Mouse (Mus musculus): ENCODE measurements around the gene Thap11.
"Not testable (repeated sequence)": the region's sequence is repeated elsewhere in the genome, so short reads cannot be mapped to it uniquely, and the experiment has no call there.

Thap11 gene

DNA sequence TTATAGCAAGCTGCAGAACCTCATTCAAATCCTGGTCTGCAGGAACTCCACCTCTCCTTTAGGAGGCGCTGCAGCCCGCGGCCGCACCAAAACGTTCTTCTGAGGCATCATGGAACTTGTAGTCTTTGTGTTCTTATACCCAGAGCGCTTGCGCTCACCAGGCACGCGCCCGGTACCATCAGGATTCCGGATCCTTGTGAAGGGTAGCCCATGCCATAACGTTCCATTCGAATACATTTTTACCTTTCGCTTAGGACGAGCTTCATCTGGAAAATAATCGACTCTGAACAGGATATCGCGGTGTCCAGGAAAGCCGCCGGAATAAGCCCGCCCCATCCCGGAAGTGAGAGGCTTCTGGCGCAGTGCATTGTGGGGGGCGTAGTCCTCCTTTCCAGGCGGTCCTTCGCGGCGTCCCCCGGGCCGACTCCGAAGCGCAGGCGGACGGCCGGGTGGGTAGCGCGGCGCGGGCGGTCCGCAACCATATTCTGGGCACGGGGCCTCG is at the start of gene Thap11:
TSS of gene Thap11 (plus strand) at position 418 of the 502 bp plus-strand sequence.
- in situ Hi-C loops (cut with MseI, MboI) = no loop called here

DNA sequence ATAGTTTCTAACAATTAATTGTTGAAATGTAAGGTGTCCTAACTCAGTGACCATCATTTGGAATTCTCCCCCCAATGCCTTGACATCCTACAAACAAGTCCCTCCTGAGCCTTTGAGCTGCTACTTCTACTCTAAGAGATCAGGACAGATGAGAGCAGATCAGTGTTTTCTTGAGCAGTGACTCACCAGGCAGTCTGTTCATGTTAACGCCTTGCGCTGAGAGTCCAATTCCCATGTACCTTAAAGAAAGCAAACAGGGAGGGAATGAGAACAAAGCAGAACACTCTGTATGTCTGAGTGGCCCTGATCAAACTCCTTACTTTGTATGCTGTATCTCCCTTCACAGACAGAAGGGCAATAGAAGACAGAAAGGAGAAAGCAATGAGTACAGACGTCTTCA is 49.6 kb upstream of the Thap11 start:
- in situ Hi-C loops (cut with MseI, MboI) = no loop called here

- in situ Hi-C loops (cut with MseI, MboI) = no loop called here
Measured at GRCm38 (mm10) chr8:105805964-105806363, 49.0 kb upstream of the Thap11 start.

- in situ Hi-C loops (cut with MseI, MboI) = no loop called here
Measured at GRCm38 (mm10) chr8:105807766-105808165, 47.2 kb upstream of the Thap11 start.

DNA sequence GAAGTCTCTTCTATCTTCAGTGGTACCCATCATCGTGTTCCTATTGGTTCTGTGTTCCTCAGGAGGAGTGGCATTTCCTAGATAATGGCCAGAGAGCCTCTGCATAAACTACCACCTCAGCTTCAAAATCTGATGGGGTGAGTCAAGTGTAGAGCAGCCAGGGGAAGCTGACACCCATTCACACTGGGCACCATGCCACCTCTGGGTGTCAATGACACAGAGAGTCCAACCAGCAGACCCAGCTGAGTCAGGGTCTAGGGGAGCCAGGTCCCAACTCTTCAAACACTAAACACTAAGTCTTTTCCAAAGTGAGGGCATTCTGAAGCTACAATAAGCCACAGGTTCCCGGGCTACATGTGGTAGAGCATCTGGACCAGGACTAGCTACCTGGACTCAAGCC is 46.5 kb upstream of the Thap11 start:
- in situ Hi-C loops (cut with MseI, MboI) = no loop called here

DNA sequence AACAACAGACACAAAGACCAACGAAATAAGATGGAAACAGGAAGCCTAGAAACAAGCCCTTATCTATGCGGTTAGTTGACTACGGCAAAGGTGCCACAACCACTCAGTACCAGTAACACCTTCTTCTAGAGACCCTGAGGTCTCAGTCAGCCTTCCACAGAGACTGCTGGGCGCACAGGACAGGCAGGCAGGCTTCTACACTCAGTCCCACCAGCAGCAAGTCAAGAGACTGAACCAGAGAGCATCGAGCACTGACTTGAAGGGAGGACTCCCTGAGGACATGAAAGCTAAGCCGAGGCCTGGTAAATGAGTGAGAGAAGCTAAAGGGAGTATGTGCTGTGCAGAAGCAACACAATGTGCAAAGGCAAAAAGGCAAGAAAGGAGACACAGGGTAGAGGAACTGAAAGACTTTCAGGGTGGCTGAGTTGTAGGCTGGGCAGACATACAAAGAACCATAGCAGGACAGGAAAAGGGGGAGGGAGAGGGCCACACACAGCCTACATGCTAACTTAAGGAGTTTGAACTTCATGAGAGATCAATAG is 44.6 kb upstream of the Thap11 start:
- in situ Hi-C loops (cut with MseI, MboI) = no loop called here

- in situ Hi-C loops (cut with MseI, MboI) = no loop called here
Measured at GRCm38 (mm10) chr8:105811061-105811460, 43.9 kb upstream of the Thap11 start.

DNA sequence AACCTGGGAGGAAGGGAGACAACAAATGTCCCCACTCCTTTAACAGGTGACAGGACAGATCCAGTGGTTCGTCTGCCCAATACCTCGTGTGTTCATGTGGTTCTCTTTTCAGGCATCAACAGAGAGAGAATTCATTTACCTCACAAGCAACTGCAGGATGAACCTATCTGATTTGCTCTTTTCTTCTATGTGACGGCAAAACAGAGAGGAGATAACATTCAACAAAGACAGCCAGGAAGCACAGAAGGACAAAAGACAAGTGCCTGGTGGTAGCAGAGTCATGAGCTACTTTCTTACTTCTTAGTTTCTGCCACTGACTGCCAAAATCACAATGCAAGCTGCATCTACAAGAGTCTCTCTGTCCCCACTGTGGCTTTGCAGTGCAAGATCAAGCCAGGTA is 43.4 kb upstream of the Thap11 start:
- in situ Hi-C loops (cut with MseI, MboI) = no loop called here

- in situ Hi-C loops (cut with MseI, MboI) = no loop called here
Measured at GRCm38 (mm10) chr8:105812511-105812910, 42.4 kb upstream of the Thap11 start.

DNA sequence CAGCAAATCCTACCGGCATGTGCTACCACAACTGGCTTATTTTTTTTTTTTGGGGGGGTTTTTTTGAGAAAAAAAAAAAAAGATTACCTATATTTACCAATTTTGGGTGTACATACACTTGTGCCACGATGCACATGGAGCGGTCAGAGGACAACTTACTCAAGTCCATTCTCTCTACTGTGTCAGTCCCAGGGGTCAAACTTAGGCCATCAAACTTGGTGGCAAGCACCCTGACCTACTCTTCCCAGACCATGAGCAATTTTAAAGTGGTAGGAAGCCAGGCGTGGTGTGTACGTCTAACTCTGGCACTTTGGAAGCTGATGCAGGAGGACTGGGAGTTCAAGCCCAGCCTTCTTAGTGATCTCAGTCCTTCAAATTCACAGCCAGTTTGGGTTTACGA is 41.7 kb upstream of the Thap11 start:
- in situ Hi-C loops (cut with MseI, MboI) = no loop called here

DNA sequence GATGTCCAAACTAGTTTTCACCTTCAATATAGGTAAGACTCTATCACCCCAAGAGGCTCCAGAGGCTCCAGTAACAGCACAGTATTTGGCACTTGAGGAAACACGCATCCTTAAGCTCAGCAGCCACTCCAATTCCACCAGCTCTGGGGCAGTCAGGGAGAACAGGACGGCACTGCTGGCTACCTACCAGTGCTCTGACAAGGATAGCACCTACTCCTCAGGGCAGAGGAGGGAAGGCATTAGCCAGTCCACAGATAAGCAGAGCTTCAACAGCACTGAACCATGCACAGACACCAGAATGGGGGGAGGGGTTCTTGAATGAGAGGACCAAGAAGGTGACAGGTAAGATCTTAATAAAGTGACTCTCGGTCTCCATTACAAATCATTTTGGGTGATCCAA is 35.3 kb upstream of the Thap11 start:
- in situ Hi-C loops (cut with MseI, MboI) = no loop called here

DNA sequence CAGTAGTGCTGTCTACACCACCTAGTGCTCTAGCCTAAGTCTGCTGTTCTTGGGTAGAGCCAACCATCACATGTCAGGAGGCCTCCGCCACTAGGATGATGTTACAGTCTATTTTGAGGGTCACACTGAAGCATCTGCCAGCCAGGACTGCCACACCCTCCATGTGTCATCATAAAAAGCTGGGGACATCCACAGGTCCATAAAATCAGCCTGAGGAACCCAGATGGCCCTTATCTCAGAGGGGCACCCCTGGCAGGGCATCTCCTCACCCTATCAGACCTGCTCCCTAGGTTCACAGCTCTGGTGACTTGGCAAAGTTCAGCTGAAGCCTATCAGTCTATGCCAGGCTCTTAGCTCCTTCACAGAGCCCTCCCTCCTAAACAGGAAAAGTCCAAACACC is 34.0 kb upstream of the Thap11 start:
- in situ Hi-C loops (cut with MseI, MboI) = no loop called here

GRCm38 (mm10) chr8:105825506-105825905 is 29.4 kb upstream of the Thap11 start:
- in situ Hi-C loops (cut with MseI, MboI) = no loop called here

DNA sequence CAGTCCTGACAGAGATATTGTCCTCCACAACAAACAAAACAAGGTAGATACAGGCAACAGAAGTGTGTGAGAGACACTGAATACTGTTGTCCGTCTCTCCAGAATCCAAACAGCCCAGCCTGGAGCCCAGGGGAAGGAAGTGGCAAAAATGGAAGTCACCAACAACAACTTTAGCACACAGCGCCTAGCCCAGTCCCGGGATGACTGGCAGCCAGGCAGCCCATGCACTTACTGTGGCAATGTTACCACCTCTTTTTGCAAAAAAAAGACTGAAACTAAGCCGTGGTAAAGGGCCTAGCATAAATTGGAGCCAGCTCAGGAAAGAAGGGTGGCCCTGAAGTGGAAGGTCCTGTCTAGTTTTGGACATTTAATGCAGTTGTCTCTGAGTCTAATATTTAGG is 28.6 kb upstream of the Thap11 start:
- in situ Hi-C loops (cut with MseI, MboI) = no loop called here

DNA sequence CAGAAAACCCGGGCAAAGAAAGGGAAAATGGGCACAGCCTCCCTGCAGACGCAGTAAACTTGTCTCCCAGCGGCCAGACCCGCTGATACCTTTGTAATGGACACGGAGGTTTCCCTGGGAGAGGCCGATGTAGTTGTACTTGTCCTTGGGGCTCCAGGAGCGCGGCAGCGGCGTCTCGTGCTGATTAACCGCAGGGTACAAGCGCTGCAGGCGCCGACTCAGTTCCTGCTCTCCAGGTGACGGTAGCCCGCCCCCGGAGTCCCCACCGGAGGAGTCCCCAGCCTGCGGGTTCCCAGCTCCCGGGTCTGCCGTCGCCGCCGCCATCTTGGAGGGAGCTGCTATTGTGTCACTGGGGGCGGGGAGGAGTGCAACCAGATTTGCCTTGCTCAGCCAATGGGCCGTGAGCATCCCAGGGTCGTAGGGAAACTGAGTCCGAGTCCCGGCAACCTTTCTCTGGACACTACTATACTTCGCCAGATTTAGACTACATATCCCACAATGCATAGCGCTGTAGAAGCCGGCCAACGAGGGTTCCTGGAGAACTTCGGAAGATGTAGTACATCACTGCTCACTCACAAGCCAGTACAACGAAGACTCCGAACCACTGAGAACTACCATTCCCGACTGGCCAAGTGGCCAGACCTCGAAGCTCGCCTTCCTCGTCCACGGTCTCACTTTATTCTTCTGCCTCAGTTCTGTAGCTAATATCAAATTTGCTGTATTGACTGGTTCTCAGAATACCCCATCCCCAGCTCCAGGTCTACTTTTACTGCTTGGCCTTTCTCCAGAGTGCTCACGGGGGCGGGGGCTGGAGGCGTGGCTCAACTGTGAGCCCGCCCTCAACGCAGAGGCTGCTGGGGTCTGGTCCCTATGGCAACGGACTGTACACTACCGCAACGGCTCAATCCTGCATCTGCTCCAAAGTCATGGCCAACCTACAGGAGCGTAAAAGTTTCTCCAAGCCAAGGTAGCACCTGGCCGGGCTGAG is 27.8 kb upstream of the Thap11 start, which contains the start of the genes Ranbp10 and Tsnaxip1:
TSS of gene Ranbp10 (minus strand) at position 490 of the 988 bp plus-strand sequence.
TSS of gene Tsnaxip1 (plus strand) at position 871 of the 988 bp plus-strand sequence.
- in situ Hi-C loops (cut with MseI, MboI) = no loop called here

GRCm38 (mm10) chr8:105833740-105834139 is 21.2 kb upstream of the Thap11 start:
- in situ Hi-C loops (cut with MseI, MboI) = not testable (repeated sequence)

DNA sequence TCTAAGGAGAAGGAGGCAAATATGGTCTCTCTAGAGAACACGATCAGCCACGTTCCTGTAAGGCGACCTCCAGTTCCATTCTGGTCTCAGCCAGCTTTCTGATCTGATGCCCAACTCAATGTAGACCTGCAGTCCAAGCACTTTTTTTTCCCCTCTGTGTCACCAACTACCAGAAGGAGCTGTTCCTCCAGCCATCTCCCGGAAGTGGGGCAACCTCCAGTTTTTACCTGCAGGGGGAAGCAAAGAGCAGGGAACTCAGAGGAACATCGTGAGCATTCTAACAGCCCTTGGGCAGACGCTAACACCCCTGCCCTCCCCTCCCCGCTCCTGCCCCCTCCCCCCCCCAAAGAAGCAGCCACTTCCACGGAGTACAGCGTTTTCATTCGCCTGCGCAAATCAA is 19.6 kb upstream of the Thap11 start:
- in situ Hi-C loops (cut with MseI, MboI) = no loop called here

GRCm38 (mm10) chr8:105836991-105837390 is 17.9 kb upstream of the Thap11 start:
- in situ Hi-C loops (cut with MseI, MboI) = no loop called here

- in situ Hi-C loops (cut with MseI, MboI) = no loop called here
Measured at GRCm38 (mm10) chr8:105839209-105839608, 15.7 kb upstream of the Thap11 start.

- in situ Hi-C loops (cut with MseI, MboI) = no loop called here
Measured at GRCm38 (mm10) chr8:105846678-105847077, 8.3 kb upstream of the Thap11 start.

GRCm38 (mm10) chr8:105850014-105850413 is 4.9 kb upstream of the Thap11 start:
- in situ Hi-C loops (cut with MseI, MboI) = no loop called here

DNA sequence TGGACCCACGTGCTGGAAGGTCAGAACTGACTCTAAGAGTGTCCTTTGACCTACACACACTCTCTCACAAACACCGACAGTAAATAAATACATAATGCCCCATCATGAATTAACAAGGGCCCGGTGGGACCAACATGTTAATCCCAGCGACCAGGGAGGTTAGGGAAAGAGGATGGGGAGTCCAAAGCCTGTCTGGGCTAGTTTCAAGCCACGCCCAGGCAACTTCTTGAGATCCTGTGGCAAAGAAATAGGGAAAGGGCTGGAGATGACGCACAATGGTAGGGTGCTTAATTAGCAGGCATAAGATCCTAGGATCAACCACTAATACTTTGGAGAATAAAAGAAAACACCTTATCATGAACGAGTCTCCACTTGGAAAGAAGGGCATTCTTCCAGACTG is 4.3 kb upstream of the Thap11 start:
- in situ Hi-C loops (cut with MseI, MboI) = no loop called here

- in situ Hi-C loops (cut with MseI, MboI) = no loop called here
Measured at GRCm38 (mm10) chr8:105851651-105852143, 3.2 kb upstream of the Thap11 start.

Data from mouse trophoblast stem cell (cell line).